Mouse (Mus musculus) heart, adult 8-10 months (tissue): ENCODE measurements around the gene Sash1. TPM values are rescaled to one million over a fixed set of nuclear protein-coding genes. Genes with fewer than 3 reads are reported as not detected.
A peak's percentile ranks its signal among the peaks of the same experiment; 100 is the strongest.

Experiments used
- DNase-seq: peaks from one replicate; pipeline ENCODE4 v3.0.0; 2022; ENCODE audit warnings: low spot score
- total RNA-seq, 4 experiments: library from RNA; stranded (reverse); gene quantifications; 2 replicates each; pipeline ENCODE4 v1.2.4; 2022

Gene Sash1
- 10 to 100 TPM; 22.3 to 26.1 (median 24.0) TPM for total RNA-seq

DNA sequence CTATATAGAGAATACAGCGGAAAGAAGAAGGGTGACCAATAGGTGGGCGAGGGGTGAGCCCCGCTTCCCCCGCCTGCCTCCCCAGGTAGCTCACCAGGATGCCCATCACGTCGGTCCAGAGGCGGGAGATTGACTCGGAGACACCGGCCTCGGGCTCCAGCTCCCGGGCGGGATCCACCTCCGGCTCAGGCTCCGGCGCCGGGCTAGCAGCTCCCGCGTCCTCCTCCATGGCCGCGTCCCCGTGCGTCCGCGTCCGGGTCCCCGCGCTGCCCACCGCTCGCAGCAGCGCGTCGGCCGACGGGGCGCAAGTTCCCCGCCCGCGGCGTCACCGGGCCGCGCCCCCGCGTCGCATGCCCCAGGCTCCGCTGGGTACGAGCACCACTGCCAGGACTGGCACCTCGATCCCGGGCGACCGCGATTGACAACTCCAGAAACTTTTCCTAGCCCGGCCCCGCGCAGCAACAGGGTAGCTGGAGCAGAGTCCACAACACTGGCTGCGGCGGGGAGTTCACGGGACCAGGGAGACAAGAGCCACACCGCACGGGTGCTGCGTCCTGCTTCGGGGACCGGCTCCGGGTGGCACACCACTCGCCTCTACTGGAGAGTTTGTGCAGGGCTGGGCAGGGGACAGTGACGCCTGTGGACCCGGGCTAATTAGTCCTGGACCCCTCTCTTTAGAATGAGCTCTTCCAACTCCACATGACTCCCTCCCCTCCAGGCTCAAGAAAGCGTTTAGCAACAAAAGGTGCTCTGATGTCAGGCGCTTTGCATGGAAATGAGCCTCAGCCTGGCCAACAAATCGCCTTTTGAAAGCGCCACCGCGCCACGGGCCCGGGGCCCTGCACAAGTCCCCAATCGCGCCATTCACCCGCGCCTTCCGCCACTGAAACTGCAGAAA, at the start of gene Sash1:
Sash1 (minus strand) TSS at position 441 of the 898 bp plus-strand sequence.
- DNase-seq: peak; percentile 90

DNA sequence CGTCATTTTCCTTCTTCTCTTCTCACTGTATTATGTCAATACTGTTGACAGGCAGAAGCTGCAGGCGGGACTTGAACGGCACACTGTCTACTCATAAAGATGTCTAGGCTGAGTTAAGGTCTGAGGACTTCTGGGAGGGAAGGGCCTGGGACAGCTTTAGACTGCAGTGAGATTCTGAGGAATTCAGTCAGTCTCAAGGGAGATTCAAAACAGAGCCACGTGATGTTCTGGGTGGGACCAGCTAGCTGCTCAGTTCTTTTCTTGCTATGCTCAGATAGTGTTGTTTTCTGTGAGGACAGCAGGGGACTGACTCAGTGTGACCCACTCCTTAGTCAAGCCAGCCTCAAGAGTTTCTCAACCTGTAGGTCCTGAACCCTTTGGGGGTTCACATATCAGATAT, 49.7 kb upstream of the Sash1 start:
- peak; percentile 70 for DNase-seq

DNA sequence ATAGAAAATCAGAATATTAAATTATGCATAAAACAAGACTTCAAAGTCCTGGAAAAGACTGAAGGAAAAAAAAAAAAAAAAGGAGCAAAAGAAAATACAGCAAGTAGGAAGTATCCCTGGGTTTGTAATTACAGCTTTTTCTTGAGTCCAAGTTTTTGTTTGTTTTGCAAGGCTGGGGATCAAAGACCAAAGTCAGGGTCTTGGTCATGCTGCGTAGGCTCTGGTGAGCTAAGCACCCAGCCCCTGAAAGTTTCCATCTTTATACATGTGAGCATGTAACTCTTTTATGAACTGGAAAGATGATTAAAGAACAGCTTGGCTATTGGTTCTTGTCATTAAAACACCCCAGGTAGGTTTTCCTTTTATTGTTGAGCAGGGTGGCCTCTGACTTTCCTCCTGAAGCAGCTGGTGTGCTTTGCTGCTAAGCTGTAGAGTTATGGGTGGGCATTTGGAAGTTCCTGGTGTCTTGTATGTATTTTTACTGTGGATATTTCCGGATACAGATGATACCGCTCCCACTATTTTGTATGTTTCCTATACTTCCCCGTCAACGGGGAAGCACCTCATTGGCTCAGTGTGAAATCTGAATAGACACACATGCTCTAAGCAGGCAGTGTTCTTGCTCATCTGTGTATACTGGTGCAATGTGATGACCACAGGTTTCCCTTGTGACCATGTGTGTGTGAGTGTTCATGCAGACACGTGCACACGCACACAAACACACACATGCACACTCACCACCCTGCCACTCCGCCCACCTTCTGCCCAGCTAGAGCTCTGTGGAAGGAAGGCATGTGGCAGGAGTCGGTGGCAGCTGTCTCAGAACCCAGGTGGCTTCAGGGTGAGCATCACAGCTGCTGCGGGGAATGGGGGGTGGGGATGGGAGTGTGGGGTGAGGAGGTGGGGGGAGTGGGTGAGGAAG, 47.8 kb upstream of the Sash1 start:
- no peak for DNase-seq

DNA sequence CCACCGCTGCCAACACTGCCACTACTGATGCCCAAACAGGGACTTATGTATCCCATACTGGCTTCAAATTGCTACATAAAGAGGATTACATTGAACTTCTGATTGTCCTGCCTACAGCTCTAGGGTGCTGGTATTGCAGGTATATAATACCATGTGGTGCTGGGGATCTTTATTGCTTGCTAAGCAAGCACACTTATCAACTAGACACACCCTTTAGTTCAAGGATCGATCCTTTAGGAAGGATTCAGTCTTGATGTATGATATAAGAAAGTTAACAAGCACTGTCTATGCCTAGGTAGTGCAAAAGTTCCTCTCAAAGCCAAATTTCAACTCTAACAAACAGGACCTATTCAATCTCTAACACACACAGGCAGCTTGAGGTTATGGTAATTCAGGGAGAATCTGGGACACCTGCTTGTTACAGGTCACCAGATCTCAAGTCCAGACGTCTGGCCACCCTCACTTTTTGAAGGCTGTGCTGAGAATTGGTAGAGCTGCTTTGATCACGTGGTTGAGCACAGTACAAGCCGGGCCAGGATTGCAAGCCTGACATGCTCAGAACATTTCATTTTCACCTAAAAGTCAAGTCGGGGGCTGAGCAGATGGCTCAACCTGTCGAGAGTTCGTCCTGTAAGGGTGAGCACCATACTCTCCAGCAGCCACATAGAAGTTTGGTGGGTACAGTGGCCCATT, 45.8 kb upstream of the Sash1 start:
- no peak for DNase-seq

DNA sequence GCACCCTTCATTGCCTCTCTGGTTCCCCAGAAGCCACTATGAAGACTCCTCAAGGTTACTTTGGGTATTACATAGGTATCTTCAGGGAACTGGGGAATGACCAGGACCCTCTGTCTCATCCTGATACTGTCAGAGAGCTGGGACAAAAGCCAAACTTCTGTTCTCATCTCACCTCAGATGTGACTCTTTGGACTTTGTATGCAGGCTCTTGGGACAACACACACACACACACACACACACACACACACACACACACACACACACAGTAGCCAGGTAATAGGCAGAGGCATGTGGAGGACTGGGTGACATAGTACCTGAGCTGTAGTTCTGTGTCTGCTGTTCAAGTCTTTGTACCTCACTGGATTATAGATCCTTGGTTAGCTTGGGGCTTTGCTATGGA, 44.8 kb upstream of the Sash1 start:
- DNase-seq: no peak

DNA sequence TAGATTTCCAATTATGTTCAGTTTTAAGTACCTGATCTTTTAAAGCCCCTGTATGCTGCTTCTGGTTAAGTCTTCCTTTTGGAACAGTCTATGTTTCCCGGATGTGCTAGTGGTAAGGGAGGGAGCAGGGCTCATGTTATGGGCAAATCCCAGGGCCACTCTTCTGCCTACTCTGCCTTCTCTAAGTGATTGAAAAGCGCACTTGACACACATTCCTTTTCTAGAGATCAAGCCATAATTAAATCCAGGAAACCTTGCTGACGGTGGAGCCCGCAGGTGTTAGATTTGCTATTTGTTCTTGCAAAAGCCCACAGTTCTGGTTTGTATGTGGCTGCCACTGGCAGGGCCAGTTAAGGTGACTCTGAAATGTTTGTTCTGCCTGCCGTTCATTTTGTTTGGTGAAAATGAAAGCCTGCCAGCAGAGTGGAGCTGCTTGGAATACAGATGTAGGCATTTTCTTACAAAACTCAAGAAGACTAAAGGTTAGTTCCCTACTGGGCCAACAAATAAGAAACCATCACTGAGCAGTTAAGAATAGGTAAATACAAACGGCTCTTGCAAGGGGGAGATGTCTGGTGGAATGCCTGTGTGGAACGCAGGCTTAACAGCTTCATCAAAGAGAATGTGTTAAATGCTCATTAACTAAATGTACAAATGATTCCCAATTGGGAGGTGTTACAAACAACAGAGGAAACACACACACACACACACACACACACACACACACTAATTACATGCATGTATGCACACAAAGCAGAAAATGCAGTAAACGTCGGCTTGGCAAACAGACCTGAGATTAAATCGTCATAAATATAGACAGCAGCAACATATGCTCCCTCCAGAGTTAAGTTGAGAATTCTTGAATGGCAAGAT, 43.1 kb upstream of the Sash1 start:
- no peak for DNase-seq

DNA sequence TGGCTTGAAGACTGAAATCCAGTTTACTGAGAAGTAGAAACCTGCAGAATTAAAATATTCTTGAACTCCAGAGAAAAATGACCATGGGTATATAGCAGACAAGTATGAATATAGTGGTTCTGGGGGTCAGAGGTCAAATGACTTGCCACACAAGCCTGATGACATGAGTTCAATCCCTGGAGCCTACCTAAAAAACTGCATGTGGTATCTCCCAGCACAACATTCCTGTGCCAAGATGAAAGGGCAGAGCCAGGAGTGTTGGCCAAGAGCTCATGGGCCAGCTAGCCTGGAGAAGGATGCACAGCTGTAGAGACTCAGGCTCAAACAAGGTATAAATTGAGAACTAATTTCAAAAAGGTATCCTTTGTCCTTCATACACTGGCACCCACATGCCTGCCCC, 42.4 kb upstream of the Sash1 start:
- DNase-seq: no peak

DNA sequence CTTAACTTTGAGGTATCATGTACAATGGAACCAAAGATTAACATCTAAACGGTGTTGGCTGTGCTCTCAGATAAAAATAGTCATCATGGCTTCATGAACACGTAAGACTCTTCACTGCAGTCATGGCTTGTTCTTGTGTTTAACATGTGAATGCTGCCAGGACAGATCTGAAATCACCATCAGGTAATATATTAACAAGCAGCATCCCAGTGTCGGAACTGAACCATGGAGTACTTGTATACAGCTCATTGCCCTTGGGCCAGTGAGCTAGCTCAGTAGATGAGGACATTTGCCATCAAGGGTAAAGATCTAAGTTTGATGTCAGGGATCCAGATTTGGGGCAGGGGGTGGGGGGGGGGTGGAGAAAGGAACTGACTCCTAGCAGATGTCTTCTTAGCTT, 41.0 kb upstream of the Sash1 start:
- DNase-seq: no peak

DNA sequence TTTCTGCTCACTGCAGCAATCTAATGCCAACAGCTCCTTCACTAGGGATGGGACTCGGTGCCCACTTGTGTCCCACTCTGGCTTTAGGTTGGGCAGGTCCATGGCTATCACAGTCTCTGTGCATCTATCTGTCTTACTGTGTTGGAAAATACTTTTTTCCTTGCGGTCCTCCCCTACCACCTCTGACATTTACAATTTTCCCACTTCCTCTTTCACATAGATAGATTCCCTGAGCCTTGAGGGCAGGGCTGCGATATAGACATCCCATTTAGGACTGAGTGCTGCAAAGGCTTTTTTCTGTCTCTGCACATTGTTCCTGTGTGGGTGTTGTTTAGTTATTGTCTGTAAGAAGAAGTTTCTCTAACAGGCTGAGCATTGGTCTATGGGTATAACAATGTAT, 40.4 kb upstream of the Sash1 start:
- no peak for DNase-seq

DNA sequence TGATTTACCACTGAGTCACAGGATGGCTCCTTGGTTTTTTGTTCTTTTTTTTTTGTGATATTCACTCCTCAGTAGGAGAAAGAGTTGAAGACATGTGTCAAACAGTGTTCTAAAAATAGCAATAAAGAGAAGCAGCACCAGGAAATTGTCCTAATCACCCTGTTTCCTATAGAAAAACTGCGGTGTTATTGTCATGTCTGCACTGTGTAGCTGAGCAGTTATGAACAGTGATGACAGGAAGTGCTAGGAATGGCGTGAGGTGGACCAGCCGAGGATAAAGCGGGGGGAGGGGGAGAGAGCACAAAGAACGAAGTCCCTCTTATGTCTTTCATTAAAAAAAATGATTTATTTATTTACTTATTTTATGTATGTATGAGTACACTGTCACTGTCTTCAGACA, 39.4 kb upstream of the Sash1 start:
- no peak for DNase-seq

DNA sequence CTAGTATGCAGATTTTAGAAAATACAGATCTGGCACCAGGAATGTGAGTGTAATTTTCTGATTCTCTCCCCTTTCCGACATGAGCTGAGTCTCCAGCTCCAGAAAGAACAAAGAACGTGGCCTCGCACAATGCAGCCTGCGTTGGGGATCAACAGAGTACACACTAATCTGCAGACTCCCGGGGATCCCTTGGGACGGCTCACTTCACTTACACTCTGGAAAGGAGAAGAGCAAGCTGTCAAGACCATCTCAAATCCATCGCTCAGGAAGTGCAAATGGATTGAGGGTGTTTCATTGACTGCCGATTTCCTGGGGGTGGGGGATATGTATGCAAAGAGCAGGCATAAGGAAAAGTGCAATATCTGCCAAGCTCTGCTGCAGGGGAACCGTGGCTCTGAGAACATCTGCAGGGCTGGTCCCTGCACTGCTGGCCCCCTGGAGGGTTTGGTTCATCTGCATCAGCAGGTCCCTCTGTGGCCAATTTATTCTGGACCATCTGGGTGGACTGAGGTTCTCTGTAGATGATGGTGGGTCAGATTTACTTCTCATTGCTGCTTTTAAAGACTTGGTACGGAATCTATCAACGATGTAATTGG, 35.3 kb upstream of the Sash1 start:
- no peak for DNase-seq

DNA sequence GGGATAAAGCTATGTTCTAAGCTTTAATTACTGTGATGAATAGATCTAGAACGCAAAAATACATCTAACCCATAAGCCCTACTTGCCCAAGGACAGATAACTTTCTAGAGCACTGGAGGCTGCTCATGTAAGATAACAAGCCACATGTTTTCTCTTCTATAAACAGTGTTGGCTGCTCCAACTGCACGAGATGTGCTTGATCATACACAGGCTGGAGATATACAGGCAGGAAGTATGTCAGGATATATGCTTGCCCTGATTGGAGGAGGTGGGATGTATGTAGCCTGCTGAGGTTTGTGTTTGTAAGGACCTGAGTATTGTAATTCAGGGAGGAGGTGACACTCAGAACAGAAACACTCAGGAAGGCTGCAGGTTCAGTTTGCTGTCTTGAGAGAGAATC, 31.9 kb upstream of the Sash1 start:
- DNase-seq: no peak

DNA sequence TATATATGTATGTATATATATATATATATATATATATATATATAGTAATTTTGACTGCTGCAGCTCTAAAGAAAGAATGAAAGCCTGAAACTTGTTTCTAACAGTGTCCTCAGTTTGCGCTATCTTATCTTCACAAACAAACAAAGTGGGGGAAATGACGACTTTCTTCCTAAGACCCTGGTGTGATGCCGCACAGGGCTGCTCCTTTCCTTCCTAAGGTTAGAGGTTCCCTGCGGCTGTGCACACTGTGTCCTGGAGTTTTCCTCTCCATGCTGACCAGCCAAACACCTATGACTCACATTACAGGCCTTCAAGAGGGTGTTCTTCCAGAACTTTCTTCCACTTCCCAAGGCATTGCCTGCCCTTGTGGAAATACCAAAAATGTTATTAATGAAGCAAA, 31.5 kb upstream of the Sash1 start:
- peak; percentile 61 for DNase-seq

DNA sequence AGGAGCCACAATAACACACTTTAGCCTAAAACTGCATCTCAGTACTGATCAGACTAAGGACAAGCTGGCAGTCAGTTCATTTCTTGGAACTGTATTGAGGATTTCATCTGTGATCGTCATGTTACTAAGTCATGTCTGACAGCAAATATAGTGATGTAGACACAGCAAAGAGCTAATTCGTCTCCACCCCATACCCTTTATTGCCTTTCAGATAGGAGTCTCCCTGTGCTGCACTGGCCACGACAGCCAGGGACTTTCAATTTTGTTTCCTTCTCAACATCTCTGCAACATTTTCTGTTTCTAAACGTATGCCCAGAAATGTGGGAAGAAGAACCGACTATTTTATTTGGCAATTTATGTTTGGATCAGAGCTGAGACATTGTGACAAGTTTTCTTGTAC, 29.9 kb upstream of the Sash1 start:
- DNase-seq: no peak

DNA sequence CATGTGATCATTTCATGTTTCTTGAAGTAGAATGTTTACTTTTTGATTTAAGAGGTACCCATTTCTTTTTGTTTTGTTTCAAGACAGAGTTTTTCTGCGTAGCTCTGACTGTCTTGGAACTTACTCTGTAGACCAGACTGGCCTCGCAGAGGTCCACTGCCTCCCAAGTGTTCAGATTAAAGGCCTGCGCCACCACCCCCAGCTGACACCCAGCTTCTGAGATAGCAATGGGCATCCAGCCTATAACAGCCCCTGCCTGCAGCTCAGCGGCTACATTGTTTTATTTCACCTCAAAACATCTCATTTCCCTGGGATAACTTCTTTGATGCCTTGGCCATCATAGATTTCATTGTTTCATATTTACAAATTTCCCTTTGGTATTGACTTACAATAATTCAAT, 28.0 kb upstream of the Sash1 start:
- no peak for DNase-seq

DNA sequence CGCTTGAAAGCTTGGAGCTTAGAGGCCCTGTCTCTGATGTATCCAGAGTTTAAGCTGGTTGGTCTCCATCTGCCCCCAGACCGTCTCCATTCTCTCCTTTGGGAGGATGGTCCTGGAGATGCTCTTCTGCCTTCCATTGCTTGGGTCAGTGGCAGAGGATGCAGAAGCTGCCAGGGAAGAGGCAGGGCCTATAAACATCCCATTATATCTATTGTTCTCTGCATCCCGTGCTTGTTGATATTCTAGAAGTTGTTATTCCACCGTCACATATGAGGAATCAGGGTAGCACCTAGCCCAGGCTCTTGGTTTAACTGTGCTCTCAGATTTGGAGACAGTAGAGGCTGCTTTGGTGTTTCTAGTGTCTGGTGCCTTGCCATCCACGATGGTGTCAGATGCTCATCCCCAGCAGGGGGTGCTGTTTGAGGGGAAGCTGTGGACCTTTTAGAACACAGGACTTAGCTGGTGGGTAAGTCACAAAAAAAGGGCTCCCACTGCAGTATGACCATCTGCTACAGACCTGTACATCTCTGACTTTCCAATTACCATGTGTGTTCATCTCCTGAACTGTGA, 26.9 kb upstream of the Sash1 start:
- no peak for DNase-seq

DNA sequence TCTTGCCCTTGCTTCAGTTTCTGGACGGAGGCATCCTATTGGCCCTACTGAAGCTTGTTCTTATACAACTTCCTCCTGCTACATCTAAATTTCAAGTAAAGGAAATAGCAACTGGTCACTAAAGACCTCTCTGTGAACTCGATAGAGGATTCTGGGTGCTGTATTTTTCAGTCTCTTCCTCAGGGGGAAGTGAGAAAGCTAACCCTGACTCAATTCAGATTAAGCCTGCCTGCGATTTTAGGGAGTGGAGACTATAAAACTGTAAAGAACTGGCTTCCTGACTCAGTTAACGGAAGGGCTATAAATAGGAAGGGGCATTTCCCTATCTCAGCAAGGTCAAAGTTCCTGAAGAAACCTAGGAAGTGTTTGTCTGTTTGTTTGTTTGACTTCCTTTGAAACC, 26.3 kb upstream of the Sash1 start:
- no peak for DNase-seq

DNA sequence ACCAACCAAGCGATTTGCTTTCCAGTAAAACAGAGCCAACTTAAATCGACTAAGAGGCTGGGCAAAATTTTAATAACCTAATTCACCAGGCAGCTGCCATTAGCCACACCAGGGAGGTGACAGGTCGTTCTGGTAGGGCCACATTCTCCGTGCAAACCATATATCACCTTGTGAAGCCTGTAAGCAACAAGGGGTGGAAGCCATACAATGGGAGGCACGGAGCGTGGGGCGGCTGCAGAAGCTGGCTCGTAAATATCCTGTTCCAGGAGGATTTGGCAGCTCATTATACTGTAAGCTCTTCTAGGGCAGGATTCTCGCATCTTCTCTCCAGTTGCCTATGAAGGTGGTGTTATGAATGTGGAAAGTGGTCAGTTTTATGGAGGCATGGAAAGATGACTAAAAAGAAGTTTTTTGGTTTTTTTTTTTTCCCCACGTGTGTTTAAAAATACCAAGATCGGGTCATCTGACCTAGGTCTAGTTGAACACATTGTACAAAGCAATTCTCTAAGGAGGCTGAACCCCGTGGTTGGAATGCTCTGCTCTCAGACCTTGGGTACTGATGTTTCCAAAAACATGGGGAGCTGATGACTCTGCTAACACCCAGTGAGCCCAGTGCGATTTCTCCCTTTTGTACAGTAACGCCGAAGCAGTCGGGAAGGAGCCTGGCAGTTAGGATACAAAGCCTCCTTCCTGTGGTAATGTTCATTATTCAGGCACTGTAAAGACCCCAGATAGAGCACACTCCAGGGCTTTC, 24.5 kb upstream of the Sash1 start:
- peak; percentile 38 for DNase-seq

DNA sequence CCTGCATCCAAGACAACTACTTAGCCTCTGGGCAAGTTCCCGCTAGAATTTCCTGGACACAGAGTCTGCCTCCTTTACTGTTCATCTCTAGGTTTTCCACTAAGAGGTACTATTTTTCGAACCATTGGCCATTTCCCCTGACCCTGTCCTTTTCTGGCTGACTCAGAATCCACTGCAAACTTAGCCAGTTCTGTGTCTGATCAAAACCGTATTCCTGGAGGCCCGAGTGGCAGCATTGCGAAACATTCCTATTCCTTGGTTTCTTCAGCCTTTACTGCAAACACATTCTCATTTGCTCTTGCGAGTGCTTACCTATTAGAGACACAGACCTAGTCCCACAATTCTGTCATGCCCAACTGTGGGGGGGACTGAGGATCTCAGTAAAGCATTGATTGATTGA, 17.2 kb upstream of the Sash1 start:
- DNase-seq: no peak

DNA sequence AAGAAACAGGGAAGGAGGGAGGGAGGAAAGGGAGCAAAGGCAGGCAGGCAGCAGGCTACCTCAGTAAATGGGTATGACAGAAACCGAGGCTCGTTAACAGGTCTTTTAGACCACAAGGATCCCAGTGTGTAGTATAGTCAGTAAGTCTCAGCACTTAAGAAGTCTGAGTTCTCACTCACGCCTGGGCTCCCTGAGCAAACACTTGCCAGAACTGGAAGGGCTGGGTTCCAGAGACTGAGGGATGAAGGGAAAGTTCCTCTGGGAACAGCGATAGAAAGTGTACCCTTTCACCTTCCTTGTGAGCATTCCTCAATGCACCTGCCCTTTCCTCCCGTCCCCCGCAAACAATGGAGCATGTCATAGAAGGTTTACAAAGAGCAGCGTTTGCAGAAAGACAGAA, 16.5 kb upstream of the Sash1 start:
- no peak for DNase-seq
